ENCODE assay signal across 8 mouse cellular contexts in genomic region chr4:48278757-48279497, GRCm38 (mm10). TPM values are rescaled to one million over a fixed set of nuclear protein-coding genes. Genes with fewer than 3 reads are reported as not detected.
A peak's percentile ranks its signal among the peaks of the same experiment; 100 is the strongest.
DNase-seq lines count a peak whose midpoint lies in the region; ATAC-seq and TF ChIP-seq lines count a peak whose summit lies in the region.

No protein-coding gene starts in this region.

- H3K9ac ChIP-seq in midbrain, postnatal 0 days (replicated peaks; ENCODE audit: low read length, poor library complexity, severe bottlenecking) = peak overlapping the region; percentile 79

- no peaks in the 10 kb centered on the region for H3K27me3 ChIP-seq in hindbrain, embryonic 10.5 days (ENCODE audit: insufficient read depth, poor library complexity, severe bottlenecking)
- no peaks in the 10 kb centered on the region for H3K27me3 ChIP-seq in midbrain, postnatal 0 days (ENCODE audit: insufficient read depth, low read length)

- H3K4me3 ChIP-seq in gastrocnemius, adult 2 months = peak overlapping the region; percentile 77
- peak overlapping the region; percentile 98 for H3K4me3 ChIP-seq in hindbrain, embryonic 10.5 days
- peak overlapping the region; percentile 84 for H3K4me3 ChIP-seq in midbrain, postnatal 0 days (ENCODE audit: low read depth, low read length)

- intact Hi-C loops in gastrocnemius, adult 2 months (cut with DNase I) = loop anchor here (2.0 to 5.0 kb wide), 2 partner anchors 52 to 804 kb away; partner anchors contain the start of genes Alg2 and Sec61b

- DNase-seq in gastrocnemius, adult 2 months = no peak
- DNase-seq in gastrocnemius, postnatal 10 days = no peak
- DNase-seq in A20 (ENCODE audit: low read depth, low spot score) (peak; percentile 58), liver (peak; percentile 22)
- DNase-seq in c-Kit-positive CD71-positive TER-119-positive erythroid progenitor cells, embryonic 14.5 days (ENCODE audit: low spot score) = peak; percentile 43
- DNase-seq in hindbrain, embryonic 10.5 days (ENCODE audit: low spot score) = no peak
- DNase-seq in midbrain, postnatal 0 days (ENCODE audit: low spot score) = peak; percentile 39

- peak overlapping the region; percentile 95 for H3K27ac ChIP-seq in gastrocnemius, adult 2 months
- peak overlapping the region; percentile 97 for H3K27ac ChIP-seq in hindbrain, embryonic 10.5 days
- H3K27ac ChIP-seq in midbrain, postnatal 0 days (ENCODE audit: low read depth, low read length) = peak overlapping the region; percentile 72

- H3K9me3 ChIP-seq in hindbrain, embryonic 10.5 days = no peaks in the 10 kb centered on the region
- no peaks in the 10 kb centered on the region for H3K9me3 ChIP-seq in midbrain, postnatal 0 days (ENCODE audit: low read length)

- peak; percentile 62 for ATAC-seq in midbrain, postnatal 0 days (ENCODE audit: low FRiP score)
- ATAC-seq in CD4-positive, CD25-positive, alpha-beta regulatory T cell, adult 4 months = no peak

- peak overlapping the region; percentile 85 for H3K4me2 ChIP-seq in midbrain, postnatal 0 days (ENCODE audit: low read depth, low read length, poor library complexity, severe bottlenecking)

- H3K36me3 ChIP-seq in hindbrain, embryonic 10.5 days = peaks cover 6% of the 10 kb centered on the region; the same call in 1 of the 2 replicates
- no peaks in the 10 kb centered on the region for H3K36me3 ChIP-seq in midbrain, postnatal 0 days (ENCODE audit: insufficient read depth, low read length)

- H3K4me1 ChIP-seq in hindbrain, embryonic 10.5 days (replicated peaks) = peaks cover 21% of the 10 kb centered on the region
- peaks cover 3% of the 10 kb centered on the region; the same call in 1 of the 2 replicates for H3K4me1 ChIP-seq in midbrain, postnatal 0 days (ENCODE audit: insufficient read depth, low read length)

- under 1% methylated on average over 34 of the region's 34 CpGs for WGBS in hindbrain, embryonic 10.5 days
- under 1% methylated on average over 34 of the region's 34 CpGs for WGBS in midbrain, postnatal 0 days

- TF ChIP-seq CTCF in gastrocnemius, adult 2 months (IDR thresholded peaks at IDR 0.05) = no peak
- no peak for TF ChIP-seq CTCF in midbrain, postnatal 0 days (IDR thresholded peaks at IDR 0.05)

RNA-seq across cellular contexts. Expression of gene Erp44, which starts 0.4 kb away (rescaled TPM):
- 10 to 100 TPM; 29.8 to 31.9 TPM for total RNA-seq in gastrocnemius, adult 2 months (2021)
- total RNA-seq in gastrocnemius, postnatal 10 days (2021) = 10 to 100 TPM; 31.1 to 34.9 TPM
- 63.2 and 64.3 TPM in 2 replicates for polyA plus RNA-seq in hindbrain, embryonic 10.5 days (2016; fragmentation: Nextera tagmentation; extraction: Ambion mirVana)
- 21.8 and 23.4 TPM in 2 replicates for total RNA-seq in midbrain, postnatal 0 days (2014; rRNA removed)
- polyA plus RNA-seq in midbrain, postnatal 0 days (2015; fragmentation: Nextera tagmentation; extraction: Ambion mirVana) = 46.5 and 49.8 TPM in 2 replicates
- 10 to 100 TPM; 45.4 to 68.3 TPM for polyA plus RNA-seq in CD4-positive, CD25-positive, alpha-beta regulatory T cell, adult 4 months (2017; shearing (Covaris generic))

RNA-seq across cellular contexts. Expression of gene Invs, which starts 0.6 kb away (rescaled TPM):
- 1 to 10 TPM; 2.5 to 2.8 TPM for total RNA-seq in gastrocnemius, adult 2 months (2021)
- 1 to 10 TPM; 3.5 to 4.6 TPM for total RNA-seq in gastrocnemius, postnatal 10 days (2021)
- polyA plus RNA-seq in hindbrain, embryonic 10.5 days (2016; fragmentation: Nextera tagmentation; extraction: Ambion mirVana) = 8.7 and 9.4 TPM in 2 replicates
- total RNA-seq in midbrain, postnatal 0 days (2014; rRNA removed) = 6.0 and 7.5 TPM in 2 replicates
- polyA plus RNA-seq in midbrain, postnatal 0 days (2015; fragmentation: Nextera tagmentation; extraction: Ambion mirVana) = 3.4 and 3.5 TPM in 2 replicates
- 10 to 100 TPM in 1 of 2 experiments, 1 to 10 TPM in 1; 8.6 to 11.4 TPM for polyA plus RNA-seq in CD4-positive, CD25-positive, alpha-beta regulatory T cell, adult 4 months (2017; shearing (Covaris generic))

Comparison
In these comparisons a context has a peak if more than half of its experiments do, and no peak if none do; other contexts are left out.
1. DNase-seq: peak in A20 (single experiment), c-Kit-positive CD71-positive TER-119-positive erythroid progenitor cells, embryonic 14.5 days (single experiment), liver (single experiment) and midbrain, postnatal 0 days (single experiment); none in gastrocnemius, adult 2 months (single experiment), gastrocnemius, postnatal 10 days (single experiment) and hindbrain, embryonic 10.5 days (single experiment).
2. Peak in every context shown above with its lines, with median percentiles within 50 percentile points of each other: H3K27ac ChIP-seq and H3K4me3 ChIP-seq.